Mouse (Mus musculus) liver, postnatal 0 days (tissue): ENCODE results near the gene Mov10l1.

Experiments used
- CTCF ChIP-seq: sonication (generic); IDR thresholded peaks from 2 replicates; pipeline ENCODE4 v1.5.1; 2016; ENCODE audit warnings: antibody characterized with exemption, low read depth
- EP300 ChIP-seq: IDR thresholded peaks from 2 replicates; pipeline ENCODE4 v1.6.1; 2016; ENCODE audit warnings: antibody characterized with exemption, low read depth, mild to moderate bottlenecking

DNA sequence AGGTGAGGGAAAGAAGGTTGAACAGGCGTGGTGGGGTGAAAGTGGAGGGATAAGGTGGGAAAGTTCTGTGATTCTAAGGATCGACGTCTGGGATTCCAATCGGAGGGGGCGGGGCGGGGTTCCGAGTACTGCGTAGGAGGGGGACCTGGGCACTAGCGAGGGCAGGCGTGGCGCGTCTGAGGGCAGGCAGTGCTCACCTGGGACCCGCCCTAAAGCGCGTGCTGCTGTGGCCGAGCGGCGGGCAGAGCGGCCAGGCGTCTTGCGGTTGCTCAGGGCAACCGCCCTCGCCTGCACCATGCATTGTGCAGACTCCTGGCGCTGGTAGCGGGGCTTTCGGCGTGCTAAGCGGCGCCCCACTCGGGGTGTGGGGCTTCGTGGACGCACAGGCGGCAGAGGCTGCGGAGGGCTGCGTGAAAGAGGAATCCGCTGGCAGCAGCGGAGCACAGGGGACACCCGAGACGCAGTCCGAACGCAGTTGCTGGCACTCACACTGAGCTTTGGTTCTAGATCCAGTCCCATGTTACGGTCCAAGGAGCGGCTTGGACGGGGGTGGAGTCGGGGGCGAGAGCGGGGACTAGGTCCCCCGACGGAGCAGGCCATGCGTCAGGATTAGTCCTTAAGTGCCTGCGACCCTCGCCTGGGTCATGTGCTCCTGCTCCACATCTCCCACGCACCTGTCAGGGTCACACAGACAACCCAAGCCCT is 28.2 kb upstream of the Mov10l1 start, which contains the start of gene Ttll8:
- no peak for TF ChIP-seq CTCF
- TF ChIP-seq EP300: no peak
